Mouse (Mus musculus): ENCODE measurements around the gene Bmp2. TPM values are rescaled to one million over a fixed set of nuclear protein-coding genes. Genes with fewer than 3 reads are reported as not detected.
A peak's percentile ranks its signal among the peaks of the same experiment; 100 is the strongest.

The Bmp2 gene
- polyA plus RNA-seq (2016; fragmentation: Nextera tagmentation; extraction: Ambion mirVana) = 2.0 and 2.5 TPM in 2 replicates

GRCm38 (mm10) chr2:133552031-133552841 is at the start of gene Bmp2:
Gene Bmp2, plus strand, starts transcription at chr2:133552159.
- Histone ChIP-seq H3K9me3 (no peaks in the 10 kb centered on the region), H3K27ac (replicated peaks) (peak within 1 kb of the TSS; percentile 75), H3K4me1 (peaks cover 29% of the 10 kb centered on the region), H3K4me3 (peak within 1 kb of the TSS; percentile 71), H3K36me3 (replicated peaks) (no peaks in the 10 kb centered on the region), H3K27me3 (replicated peaks; ENCODE audit: low read depth, poor library complexity, severe bottlenecking) (peaks cover 87% of the 10 kb centered on the region)
- DNase-seq (ENCODE audit: low spot score) = peak; percentile 78
- WGBS = under 1% methylated on average over 110 of the region's 110 CpGs

- H3K27me3 ChIP-seq (replicated peaks; ENCODE audit: low read depth, poor library complexity, severe bottlenecking) = no peaks in the 10 kb centered on the region
- no peak for DNase-seq (ENCODE audit: low spot score)
- H3K36me3 ChIP-seq (replicated peaks) = no peaks in the 10 kb centered on the region
- 91% methylated on average over 2 of the region's 2 CpGs for WGBS
- H3K4me1 ChIP-seq = no peaks in the 10 kb centered on the region
- H3K4me3 ChIP-seq = no peak overlapping the region
- no peaks in the 10 kb centered on the region for H3K9me3 ChIP-seq
- H3K27ac ChIP-seq (replicated peaks) = no peak overlapping the region
Measured at GRCm38 (mm10) chr2:133505678-133506077, 46.3 kb upstream of the Bmp2 start.

- Histone ChIP-seq H3K4me3 (no peak overlapping the region), H3K27ac (replicated peaks) (no peak overlapping the region), H3K4me1 (no peaks in the 10 kb centered on the region), H3K27me3 (replicated peaks; ENCODE audit: low read depth, poor library complexity, severe bottlenecking) (no peaks in the 10 kb centered on the region), H3K9me3 (no peaks in the 10 kb centered on the region), H3K36me3 (replicated peaks) (no peaks in the 10 kb centered on the region)
- WGBS = 92% methylated on average over 4 of the region's 4 CpGs
- DNase-seq (ENCODE audit: low spot score) = no peak
Measured at GRCm38 (mm10) chr2:133507045-133507444, 44.9 kb upstream of the Bmp2 start.

GRCm38 (mm10) chr2:133509141-133509540 is 42.8 kb upstream of the Bmp2 start:
- Histone ChIP-seq H3K4me3 (no peak overlapping the region), H3K36me3 (replicated peaks) (no peaks in the 10 kb centered on the region), H3K4me1 (no peaks in the 10 kb centered on the region), H3K9me3 (no peaks in the 10 kb centered on the region), H3K27ac (replicated peaks) (no peak overlapping the region), H3K27me3 (replicated peaks; ENCODE audit: low read depth, poor library complexity, severe bottlenecking) (no peaks in the 10 kb centered on the region)
- no peak for DNase-seq (ENCODE audit: low spot score)
- WGBS = 88% methylated on average over 16 of the region's 16 CpGs

GRCm38 (mm10) chr2:133511011-133511779 is 40.8 kb upstream of the Bmp2 start:
- Histone ChIP-seq H3K9me3 (no peaks in the 10 kb centered on the region), H3K27ac (replicated peaks) (no peak overlapping the region), H3K4me3 (no peak overlapping the region), H3K27me3 (replicated peaks; ENCODE audit: low read depth, poor library complexity, severe bottlenecking) (no peaks in the 10 kb centered on the region), H3K4me1 (no peaks in the 10 kb centered on the region), H3K36me3 (replicated peaks) (no peaks in the 10 kb centered on the region)
- no peak for DNase-seq (ENCODE audit: low spot score)
- WGBS = 86% methylated on average over 9 of the region's 9 CpGs

DNA sequence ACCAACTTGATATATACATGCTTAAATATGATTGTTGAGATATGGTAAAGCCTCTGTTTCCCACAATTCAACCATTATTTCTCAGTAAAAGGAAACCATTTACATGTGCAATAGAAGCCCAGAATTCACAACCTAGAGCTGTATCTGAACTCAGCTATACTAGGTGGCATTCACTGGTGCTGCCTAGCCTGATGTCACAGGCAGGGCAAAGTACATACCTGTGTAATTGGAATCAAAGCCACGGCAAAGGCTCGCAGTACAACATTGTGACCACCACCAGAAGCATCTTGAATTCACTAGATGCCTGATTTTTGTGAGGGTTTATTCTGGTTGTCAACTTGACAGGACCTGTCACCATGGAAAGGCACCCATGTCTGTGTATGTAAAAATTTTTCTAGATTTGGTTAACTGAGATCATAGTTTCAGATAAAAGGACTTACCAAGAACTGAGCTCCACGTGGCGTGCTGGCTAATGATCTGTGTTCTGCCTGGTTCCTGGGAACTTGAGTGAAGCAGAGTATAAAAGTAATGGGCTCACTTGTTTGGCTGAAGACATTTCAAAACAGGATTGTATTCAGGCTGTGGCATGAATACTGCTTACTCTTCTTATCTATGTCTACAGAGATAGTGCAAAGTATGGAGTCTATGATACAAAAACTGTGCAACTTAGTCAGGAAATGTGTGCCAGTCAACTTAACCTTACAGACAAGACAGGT is 35.5 kb upstream of the Bmp2 start:
- Histone ChIP-seq H3K4me3 (no peak overlapping the region), H3K9me3 (no peaks in the 10 kb centered on the region), H3K27ac (replicated peaks) (no peak overlapping the region), H3K4me1 (0 out of 2 replicates have a peak, but pooled peaks cover 4% of the 10 kb centered on the region), H3K27me3 (replicated peaks; ENCODE audit: low read depth, poor library complexity, severe bottlenecking) (no peaks in the 10 kb centered on the region), H3K36me3 (replicated peaks) (no peaks in the 10 kb centered on the region)
- no peak for DNase-seq (ENCODE audit: low spot score)
- 91% methylated on average over 4 of the region's 4 CpGs for WGBS

- Histone ChIP-seq H3K9me3 (no peaks in the 10 kb centered on the region), H3K4me1 (0 out of 2 replicates have a peak, but pooled peaks cover 4% of the 10 kb centered on the region), H3K27me3 (replicated peaks; ENCODE audit: low read depth, poor library complexity, severe bottlenecking) (no peaks in the 10 kb centered on the region), H3K27ac (replicated peaks) (no peak overlapping the region), H3K4me3 (no peak overlapping the region), H3K36me3 (replicated peaks) (no peaks in the 10 kb centered on the region)
- WGBS = 92% methylated on average over 2 of the region's 2 CpGs
- no peak for DNase-seq (ENCODE audit: low spot score)
Measured at GRCm38 (mm10) chr2:133517867-133518266, 34.1 kb upstream of the Bmp2 start.

- H3K27me3 ChIP-seq (replicated peaks; ENCODE audit: low read depth, poor library complexity, severe bottlenecking) = no peaks in the 10 kb centered on the region
- H3K9me3 ChIP-seq = no peaks in the 10 kb centered on the region
- WGBS = 59% methylated on average over 5 of the region's 5 CpGs
- H3K4me3 ChIP-seq = no peak overlapping the region
- H3K36me3 ChIP-seq (replicated peaks) = no peaks in the 10 kb centered on the region
- peaks cover 14% of the 10 kb centered on the region for H3K4me1 ChIP-seq
- no peak for DNase-seq (ENCODE audit: low spot score)
- no peak overlapping the region for H3K27ac ChIP-seq (replicated peaks)
Measured at GRCm38 (mm10) chr2:133521193-133521592, 30.8 kb upstream of the Bmp2 start.

DNA sequence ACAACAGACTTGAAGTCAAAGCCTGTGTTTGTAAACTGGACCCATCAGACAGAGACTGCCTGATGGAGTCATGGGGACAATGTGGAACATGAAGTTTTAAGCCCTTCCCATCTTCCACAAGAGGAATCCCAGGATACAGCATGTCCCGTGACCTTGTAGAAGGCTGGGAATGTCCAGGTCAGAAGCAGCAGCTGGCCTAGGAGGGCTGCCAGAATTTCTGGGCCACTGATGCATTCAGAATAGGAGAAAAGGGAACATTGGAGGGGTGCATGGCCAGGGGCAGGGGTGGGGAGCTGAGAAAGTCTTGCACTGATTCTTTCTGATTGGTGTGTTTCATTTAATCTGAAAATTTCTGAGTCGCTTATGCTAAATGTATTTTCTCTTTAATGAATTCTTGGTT is 29.8 kb upstream of the Bmp2 start:
- H3K4me3 ChIP-seq = no peak overlapping the region
- no peak for DNase-seq (ENCODE audit: low spot score)
- no peaks in the 10 kb centered on the region for H3K27me3 ChIP-seq (replicated peaks; ENCODE audit: low read depth, poor library complexity, severe bottlenecking)
- WGBS = 88% methylated on average over 2 of the region's 2 CpGs
- peaks cover 14% of the 10 kb centered on the region for H3K4me1 ChIP-seq
- H3K27ac ChIP-seq (replicated peaks) = no peak overlapping the region
- no peaks in the 10 kb centered on the region for H3K36me3 ChIP-seq (replicated peaks)
- no peaks in the 10 kb centered on the region for H3K9me3 ChIP-seq

GRCm38 (mm10) chr2:133525621-133526181 is 26.3 kb upstream of the Bmp2 start:
- WGBS = 54% methylated on average over 4 of the region's 4 CpGs
- Histone ChIP-seq H3K27me3 (replicated peaks; ENCODE audit: low read depth, poor library complexity, severe bottlenecking) (no peaks in the 10 kb centered on the region), H3K9me3 (no peaks in the 10 kb centered on the region), H3K36me3 (replicated peaks) (no peaks in the 10 kb centered on the region), H3K27ac (replicated peaks) (no peak overlapping the region), H3K4me3 (no peak overlapping the region), H3K4me1 (peaks cover 14% of the 10 kb centered on the region)
- DNase-seq (ENCODE audit: low spot score) = peak; percentile 25

- Histone ChIP-seq H3K4me3 (no peak overlapping the region), H3K27me3 (replicated peaks; ENCODE audit: low read depth, poor library complexity, severe bottlenecking) (no peaks in the 10 kb centered on the region), H3K27ac (replicated peaks) (no peak overlapping the region), H3K36me3 (replicated peaks) (no peaks in the 10 kb centered on the region), H3K4me1 (peaks cover 10% of the 10 kb centered on the region), H3K9me3 (no peaks in the 10 kb centered on the region)
- no peak for DNase-seq (ENCODE audit: low spot score)
- 94% methylated on average over 9 of the region's 9 CpGs for WGBS
Measured at GRCm38 (mm10) chr2:133529396-133529795, 22.6 kb upstream of the Bmp2 start.

GRCm38 (mm10) chr2:133533073-133533472 is 18.9 kb upstream of the Bmp2 start:
- Histone ChIP-seq H3K4me3 (no peak overlapping the region), H3K4me1 (no peaks in the 10 kb centered on the region), H3K36me3 (replicated peaks) (no peaks in the 10 kb centered on the region), H3K9me3 (no peaks in the 10 kb centered on the region), H3K27ac (replicated peaks) (no peak overlapping the region), H3K27me3 (replicated peaks; ENCODE audit: low read depth, poor library complexity, severe bottlenecking) (no peaks in the 10 kb centered on the region)
- 80% methylated on average over 3 of the region's 3 CpGs for WGBS
- DNase-seq (ENCODE audit: low spot score) = no peak
